Mouse (Mus musculus) hindbrain, embryonic 11.5 days (tissue): Measurements from ENCODE around the gene Naif1. TPM values are rescaled to one million over a fixed set of nuclear protein-coding genes. Genes with fewer than 3 reads are reported as not detected.

Source experiments
- ATAC-seq: fragments of 200-750 bp; cut with Nextera tagmentation; 2 replicates; pipeline ENCODE4 v1.8.0; 2017; ENCODE audit warnings: mild to moderate bottlenecking, moderate TSS enrichment, moderate library complexity; ENCODE audit not compliant: low FRiP score
- DNase-seq: peaks from one replicate; pipeline ENCODE4 v3.0.0-alpha.2; 2015; ENCODE audit warnings: low spot score
- H3K27ac ChIP-seq: fragments of 300-500 bp; sonication (generic); 2 replicates; pipeline ENCODE4 v1.5.1; 2014; ENCODE audit warnings: mild to moderate bottlenecking, low read depth, low read length
- H3K27me3 ChIP-seq: fragments of 300-500 bp; sonication (generic); 2 replicates; pipeline ENCODE4 v1.6.1; 2014; ENCODE audit warnings: mild to moderate bottlenecking, low read length, moderate library complexity, mixed read lengths; ENCODE audit not compliant: control insufficient read depth, insufficient read depth
- H3K36me3 ChIP-seq: fragments of 300-500 bp; sonication (generic); 2 replicates; pipeline ENCODE4 v1.6.1; 2014; ENCODE audit warnings: mild to moderate bottlenecking, low read length, moderate library complexity, mixed read lengths; ENCODE audit not compliant: control insufficient read depth, insufficient read depth
- H3K4me1 ChIP-seq: fragments of 300-500 bp; sonication (generic); replicated peaks from 2 replicates; pipeline ENCODE4 v1.6.1; 2014; ENCODE audit warnings: low read length, mixed read lengths; ENCODE audit not compliant: control insufficient read depth, insufficient read depth
- H3K4me2 ChIP-seq: fragments of 300-500 bp; sonication (generic); replicated peaks from 2 replicates; pipeline ENCODE4 v1.6.1; 2014; ENCODE audit warnings: mild to moderate bottlenecking, low read depth, low read length
- H3K4me3 ChIP-seq: fragments of 300-500 bp; sonication (generic); 2 replicates; pipeline ENCODE4 v1.5.1; 2014; ENCODE audit warnings: low read depth, low read length
- H3K9ac ChIP-seq: fragments of 300-500 bp; sonication (generic); 2 replicates; pipeline ENCODE4 v1.6.1; 2014; ENCODE audit warnings: low read depth, low read length
- H3K9me3 ChIP-seq: fragments of 300-500 bp; sonication (generic); 2 replicates; pipeline ENCODE4 v1.6.1; 2016; ENCODE audit warnings: low read length; ENCODE audit not compliant: control insufficient read depth
- WGBS: fragments of 180-500 bp; shearing (Covaris S2); extraction: QIAGEN DNeasy Blood & Tissue Kit; methylation state at CpG from one replicate; pipeline ENCODE4 v1.1.7; 2014; 5-methylcytosine and 5-hydroxymethylcytosine counted together
- polyA plus RNA-seq: library from polyadenylated mRNA; unstranded; fragments of >200 nt; fragmentation: Nextera tagmentation; extraction: Ambion mirVana; gene quantifications from 2 replicates; pipeline ENCODE4 v1.2.1, GENCODE M21; 2014

Gene Naif1
- polyA plus RNA-seq, 1 experiment from 2014 or later = 6.0 TPM

DNA sequence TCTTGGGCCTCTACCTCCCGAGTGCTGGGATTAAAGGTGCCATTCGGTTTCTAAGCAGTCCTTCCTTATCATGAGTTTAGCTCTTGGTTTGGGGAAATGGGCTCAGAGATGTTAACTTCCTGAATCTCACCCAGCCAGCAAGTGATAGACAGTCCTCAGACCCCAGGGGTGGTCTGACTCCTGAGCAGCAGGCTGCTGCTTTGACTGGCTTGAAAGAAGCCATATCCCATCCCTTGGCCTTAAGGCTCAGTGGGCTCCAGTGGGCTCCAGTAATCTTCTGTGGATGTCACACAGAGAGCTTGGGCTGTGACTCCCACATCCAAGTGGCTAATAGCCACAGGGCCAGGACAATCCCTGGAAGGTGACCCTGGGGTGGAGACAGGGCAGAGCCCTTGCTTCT, 44.3 kb downstream of the Naif1 start:
- no peak overlapping the region for H3K4me3 ChIP-seq
- no peaks in the 10 kb centered on the region for H3K36me3 ChIP-seq
- no peak overlapping the region for H3K4me2 ChIP-seq
- no peaks in the 10 kb centered on the region for H3K4me1 ChIP-seq
- DNase-seq = no peak
- ATAC-seq = no peak
- H3K9ac ChIP-seq = no peak overlapping the region
- H3K27ac ChIP-seq = no peak overlapping the region
- WGBS = 66% methylated on average over 2 of the region's 2 CpGs
- H3K27me3 ChIP-seq = no peaks in the 10 kb centered on the region
- no peaks in the 10 kb centered on the region for H3K9me3 ChIP-seq

GRCm38 (mm10) chr2:32495185-32495726, 45.0 kb downstream of the Naif1 start:
- Histone ChIP-seq H3K27ac (no peak overlapping the region), H3K4me1 (no peaks in the 10 kb centered on the region), H3K4me3 (no peak overlapping the region), H3K9ac (no peak overlapping the region; the same call in 1 of the 2 replicates), H3K27me3 (no peaks in the 10 kb centered on the region), H3K36me3 (no peaks in the 10 kb centered on the region), H3K9me3 (no peaks in the 10 kb centered on the region), H3K4me2 (no peak overlapping the region)
- 81% methylated on average over 20 of the region's 20 CpGs for WGBS
- ATAC-seq (no peak), DNase-seq (no peak)

GRCm38 (mm10) chr2:32496190-32496589, 45.9 kb downstream of the Naif1 start:
- no peak overlapping the region for H3K4me2 ChIP-seq
- H3K9ac ChIP-seq = no peak overlapping the region
- no peak overlapping the region for H3K4me3 ChIP-seq
- no peak overlapping the region for H3K27ac ChIP-seq
- DNase-seq (no peak), ATAC-seq (no peak)
- H3K36me3 ChIP-seq = no peaks in the 10 kb centered on the region
- 70% methylated on average over 5 of the region's 5 CpGs for WGBS
- H3K4me1 ChIP-seq = no peaks in the 10 kb centered on the region
- no peaks in the 10 kb centered on the region for H3K27me3 ChIP-seq
- H3K9me3 ChIP-seq = no peaks in the 10 kb centered on the region

GRCm38 (mm10) chr2:32499365-32499764, 49.1 kb downstream of the Naif1 start:
- Histone ChIP-seq H3K27me3 (no peaks in the 10 kb centered on the region), H3K9me3 (no peaks in the 10 kb centered on the region), H3K4me3 (no peak overlapping the region), H3K9ac (no peak overlapping the region), H3K27ac (no peak overlapping the region), H3K4me2 (no peak overlapping the region), H3K4me1 (no peaks in the 10 kb centered on the region), H3K36me3 (no peaks in the 10 kb centered on the region)
- ATAC-seq = no peak
- WGBS = 95% methylated on average over 4 of the region's 4 CpGs
- DNase-seq = no peak

- no peak overlapping the region for H3K4me3 ChIP-seq
- no peaks in the 10 kb centered on the region for H3K4me1 ChIP-seq
- no peaks in the 10 kb centered on the region for H3K27me3 ChIP-seq
- no peak overlapping the region for H3K27ac ChIP-seq
- DNase-seq = no peak
- no peak overlapping the region for H3K9ac ChIP-seq
- no peak overlapping the region for H3K4me2 ChIP-seq
- no peaks in the 10 kb centered on the region for H3K36me3 ChIP-seq
- no peak for ATAC-seq
- H3K9me3 ChIP-seq = no peaks in the 10 kb centered on the region
- 81% methylated on average over 5 of the region's 5 CpGs for WGBS
Observed at GRCm38 (mm10) chr2:32500461-32500860, 50.2 kb downstream of the Naif1 start.

- H3K4me2 ChIP-seq = no peak overlapping the region
- no peaks in the 10 kb centered on the region for H3K4me1 ChIP-seq
- no peak overlapping the region for H3K27ac ChIP-seq
- ATAC-seq = no peak
- WGBS = 65% methylated on average over 5 of the region's 5 CpGs
- no peaks in the 10 kb centered on the region for H3K27me3 ChIP-seq
- no peak overlapping the region for H3K4me3 ChIP-seq
- H3K36me3 ChIP-seq = no peaks in the 10 kb centered on the region
- DNase-seq = no peak
- H3K9me3 ChIP-seq = no peaks in the 10 kb centered on the region
- H3K9ac ChIP-seq = no peak overlapping the region
Observed at GRCm38 (mm10) chr2:32501754-32502324, 51.6 kb downstream of the Naif1 start.

DNA sequence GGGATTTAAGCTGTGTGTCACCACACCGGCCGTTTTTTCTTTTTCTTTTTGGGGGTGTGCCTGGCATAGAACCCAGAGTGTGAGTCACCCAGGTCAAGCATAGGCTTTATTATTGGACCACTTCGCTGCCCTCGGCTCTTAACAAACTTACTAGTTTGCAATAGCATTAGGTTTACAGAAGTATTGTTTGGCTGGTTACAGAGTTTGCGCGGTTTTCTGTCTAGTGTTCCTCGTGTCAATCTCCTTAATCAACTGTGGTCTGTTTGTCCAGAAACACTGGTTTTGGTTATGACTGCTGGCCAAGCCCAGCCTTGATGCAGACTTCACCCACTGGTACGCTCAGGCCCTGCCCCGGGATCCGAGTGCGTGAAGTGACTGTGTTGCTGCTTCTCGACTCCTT, 52.6 kb downstream of the Naif1 start:
- no peaks in the 10 kb centered on the region for H3K36me3 ChIP-seq
- no peak overlapping the region for H3K27ac ChIP-seq
- no peaks in the 10 kb centered on the region for H3K4me1 ChIP-seq
- no peaks in the 10 kb centered on the region for H3K9me3 ChIP-seq
- no peak for ATAC-seq
- DNase-seq = no peak
- no peaks in the 10 kb centered on the region for H3K27me3 ChIP-seq
- WGBS = 92% methylated on average over 12 of the region's 12 CpGs
- H3K9ac ChIP-seq = no peak overlapping the region
- no peak overlapping the region for H3K4me2 ChIP-seq
- H3K4me3 ChIP-seq = no peak overlapping the region

DNA sequence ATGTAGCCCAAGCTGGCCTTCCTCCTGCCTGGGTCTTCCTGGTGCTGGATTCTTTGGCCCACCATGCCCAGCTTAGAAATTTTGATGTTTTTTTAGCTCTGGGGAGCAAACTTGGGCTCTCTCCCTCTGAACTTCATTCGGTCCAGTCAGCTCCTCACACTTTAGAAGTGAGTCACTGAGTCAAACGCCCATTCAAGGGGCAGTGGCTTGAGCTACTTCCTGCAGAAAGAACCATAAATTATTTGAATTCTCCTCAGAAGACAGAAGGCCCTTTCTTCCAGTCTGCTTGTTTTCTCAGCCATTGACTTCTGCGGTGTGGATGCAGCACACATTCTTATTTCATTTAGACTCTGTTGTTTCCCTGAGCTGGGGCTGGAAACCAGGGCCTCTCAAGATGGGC, 53.3 kb downstream of the Naif1 start:
- H3K4me1 ChIP-seq = no peaks in the 10 kb centered on the region
- ATAC-seq (no peak), DNase-seq (no peak)
- H3K36me3 ChIP-seq = no peaks in the 10 kb centered on the region
- H3K27me3 ChIP-seq = no peaks in the 10 kb centered on the region
- WGBS = 66% methylated on average over 3 of the region's 3 CpGs
- no peak overlapping the region for H3K4me3 ChIP-seq
- no peak overlapping the region for H3K9ac ChIP-seq
- H3K27ac ChIP-seq = no peak overlapping the region
- no peak overlapping the region for H3K4me2 ChIP-seq
- H3K9me3 ChIP-seq = no peaks in the 10 kb centered on the region

GRCm38 (mm10) chr2:32505536-32505935, 55.3 kb downstream of the Naif1 start:
- Histone ChIP-seq H3K4me1 (0 out of 2 replicates have a peak, but pooled peaks cover 2% of the 10 kb centered on the region), H3K9me3 (no peaks in the 10 kb centered on the region), H3K4me3 (no peak overlapping the region), H3K9ac (no peak overlapping the region), H3K36me3 (no peaks in the 10 kb centered on the region), H3K27me3 (no peaks in the 10 kb centered on the region), H3K27ac (no peak overlapping the region), H3K4me2 (no peak overlapping the region)
- WGBS = 99% methylated on average over 2 of the region's 2 CpGs
- DNase-seq (no peak), ATAC-seq (no peak)
